Mouse (Mus musculus) liver, embryonic 11.5 days (tissue): Measurements from ENCODE around the gene Rab6a. TPM values are rescaled to one million over a fixed set of nuclear protein-coding genes. Genes with fewer than 3 reads are reported as not detected.
"Not testable (repeated sequence)": the region's sequence is repeated elsewhere in the genome, so short reads cannot be mapped to it uniquely, and the experiment has no call there.

Source experiments
- ATAC-seq: fragments of 200-750 bp; cut with Nextera tagmentation; replicated peaks from 2 replicates; pipeline ENCODE4 v1.8.0; 2017; ENCODE audit warnings: moderate number of reproducible peaks, mild to moderate bottlenecking, moderate TSS enrichment, moderate library complexity; ENCODE audit not compliant: low FRiP score
- DNase-seq: peaks from one replicate; pipeline ENCODE4 v3.0.0-alpha.2; 2017; ENCODE audit warnings: low spot score
- H3K27ac ChIP-seq: fragments of 300-500 bp; sonication (generic); 2 replicates; pipeline ENCODE4 v1.5.1; 2014; ENCODE audit warnings: mild to moderate bottlenecking, low read depth, low read length, control low read depth
- H3K27me3 ChIP-seq: fragments of 300-500 bp; sonication (generic); replicated peaks from 2 replicates; pipeline ENCODE4 v1.6.1; 2014; ENCODE audit warnings: low read length, mixed read lengths; ENCODE audit not compliant: control insufficient read depth, insufficient read depth
- H3K36me3 ChIP-seq: fragments of 300-500 bp; sonication (generic); 2 replicates; pipeline ENCODE4 v1.6.1; 2014; ENCODE audit warnings: mild to moderate bottlenecking, low read length, moderate library complexity, mixed read lengths; ENCODE audit not compliant: control insufficient read depth, insufficient read depth
- H3K4me1 ChIP-seq: fragments of 300-500 bp; sonication (generic); replicated peaks from 2 replicates; pipeline ENCODE4 v1.6.1; 2014; ENCODE audit warnings: low read length, mixed read lengths; ENCODE audit not compliant: control insufficient read depth, insufficient read depth
- H3K4me2 ChIP-seq: fragments of 300-500 bp; sonication (generic); 2 replicates; pipeline ENCODE4 v1.6.1; 2014; ENCODE audit warnings: mild to moderate bottlenecking, control low read depth, moderate library complexity
- H3K4me3 ChIP-seq: fragments of 300-500 bp; sonication (generic); 2 replicates; pipeline ENCODE4 v1.5.1; 2014; ENCODE audit warnings: low read depth, low read length, control low read depth
- H3K9ac ChIP-seq: fragments of 300-500 bp; sonication (generic); 2 replicates; pipeline ENCODE4 v1.6.1; 2014; ENCODE audit warnings: low read depth, low read length, control low read depth
- H3K9me3 ChIP-seq: fragments of 300-500 bp; sonication (generic); 2 replicates; pipeline ENCODE4 v1.6.1; 2016; ENCODE audit warnings: low read length, inconsistent platforms, mixed read lengths; ENCODE audit not compliant: control insufficient read depth
- WGBS: fragments of 180-500 bp; shearing (Covaris S2); extraction: QIAGEN DNeasy Blood & Tissue Kit; methylation state at CpG from one replicate; pipeline ENCODE4 v1.1.7; 2014; 5-methylcytosine and 5-hydroxymethylcytosine counted together
- polyA plus RNA-seq: library from polyadenylated mRNA; unstranded; fragments of >200 nt; fragmentation: Nextera tagmentation; extraction: Ambion mirVana; gene quantifications from 2 replicates; pipeline ENCODE4 v1.2.1, GENCODE M21; 2014

Rab6a gene
- polyA plus RNA-seq, result 81.6 and 85.7 TPM in 2 replicates

- WGBS, result under 1% methylated on average over 105 of the region's 105 CpGs
- ATAC-seq (peak; percentile 93), DNase-seq (peak; percentile 97)
Observed at GRCm38 (mm10) chr7:100607214-100608129, at the start of gene Rab6a. TSS of gene Rab6a (plus strand) at chr7:100607410.

GRCm38 (mm10) chr7:100559331-100559730 lies 47.9 kb upstream of the Rab6a start:
- Histone ChIP-seq H3K9me3 (no peaks in the 10 kb centered on the region), H3K4me3 (no peak overlapping the region), H3K27me3 (no peaks in the 10 kb centered on the region), H3K27ac (no peak overlapping the region), H3K4me2 (peak overlapping the region; percentile 29; the same call in 1 of the 2 replicates), H3K36me3 (no peaks in the 10 kb centered on the region), H3K4me1 (peaks cover 16% of the 10 kb centered on the region; the same call in 1 of the 2 replicates), H3K9ac (no peak overlapping the region)
- 77% methylated on average over 4 of the region's 4 CpGs for WGBS
- DNase-seq, result no peak
- peak; percentile 75 for ATAC-seq

More at GRCm38 (mm10) chr7:100607214-100608129, at the start of gene Rab6a:
- no peaks in the 10 kb centered on the region for H3K36me3 ChIP-seq
- H3K9ac ChIP-seq, result peak within 1 kb of the TSS; percentile 99
- H3K4me1 ChIP-seq, result peaks cover 7% of the 10 kb centered on the region
- H3K27ac ChIP-seq, result peak within 1 kb of the TSS; percentile 99
- peak within 1 kb of the TSS; percentile 100 for H3K4me3 ChIP-seq
- H3K4me2 ChIP-seq, result peak within 1 kb of the TSS; percentile 60
- H3K9me3 ChIP-seq, result no peaks in the 10 kb centered on the region
- no peaks in the 10 kb centered on the region for H3K27me3 ChIP-seq

GRCm38 (mm10) chr7:100561861-100562587 lies 45.2 kb upstream of the Rab6a start:
- no peak overlapping the region for H3K4me3 ChIP-seq
- 83% methylated on average over 11 of the region's 11 CpGs for WGBS
- peaks cover 6% of the 10 kb centered on the region; the same call in 1 of the 2 replicates for H3K4me1 ChIP-seq
- no peak overlapping the region for H3K4me2 ChIP-seq
- H3K27ac ChIP-seq, result no peak overlapping the region
- H3K9me3 ChIP-seq, result no peaks in the 10 kb centered on the region
- DNase-seq (no peak), ATAC-seq (no peak)
- no peaks in the 10 kb centered on the region for H3K27me3 ChIP-seq
- H3K9ac ChIP-seq, result no peak overlapping the region
- no peaks in the 10 kb centered on the region for H3K36me3 ChIP-seq

- H3K4me3 ChIP-seq, H3K9me3 ChIP-seq, ATAC-seq, H3K27me3 ChIP-seq, H3K27ac ChIP-seq, H3K9ac ChIP-seq, H3K4me2 ChIP-seq, H3K36me3 ChIP-seq, DNase-seq: not testable (repeated sequence)
- H3K4me1 ChIP-seq, result peaks cover 18% of the 10 kb centered on the region
- 79% methylated on average over 5 of the region's 5 CpGs for WGBS
Observed at GRCm38 (mm10) chr7:100567238-100567637, 40.0 kb upstream of the Rab6a start.

- Histone ChIP-seq H3K4me1 (peaks cover 21% of the 10 kb centered on the region), H3K9ac (no peak overlapping the region), H3K4me3 (no peak overlapping the region), H3K27me3 (no peaks in the 10 kb centered on the region), H3K27ac (no peak overlapping the region), H3K4me2 (no peak overlapping the region), H3K9me3 (no peaks in the 10 kb centered on the region), H3K36me3 (0 out of 2 replicates have a peak, but pooled peaks cover 4% of the 10 kb centered on the region)
- DNase-seq (no peak), ATAC-seq (no peak)
Observed at GRCm38 (mm10) chr7:100569907-100570306, 37.3 kb upstream of the Rab6a start.

GRCm38 (mm10) chr7:100570930-100571715 lies 36.1 kb upstream of the Rab6a start:
- H3K27ac ChIP-seq, result 0 out of 2 replicates have a peak overlapping the region, but pooled peaks have one; percentile 1
- H3K27me3 ChIP-seq, result no peaks in the 10 kb centered on the region
- H3K9ac ChIP-seq, result no peak overlapping the region
- H3K4me3 ChIP-seq, result no peak overlapping the region
- H3K4me1 ChIP-seq, result peaks cover 21% of the 10 kb centered on the region
- WGBS, result 59% methylated on average over 3 of the region's 3 CpGs
- H3K36me3 ChIP-seq, result 0 out of 2 replicates have a peak, but pooled peaks cover 4% of the 10 kb centered on the region
- DNase-seq (no peak), ATAC-seq (peak; percentile 87)
- H3K4me2 ChIP-seq, result 0 out of 2 replicates have a peak overlapping the region, but pooled peaks have one; percentile 6
- H3K9me3 ChIP-seq, result no peaks in the 10 kb centered on the region

- H3K27me3 ChIP-seq, result no peaks in the 10 kb centered on the region
- ATAC-seq, result no peak
- DNase-seq, result no peak
- H3K4me1 ChIP-seq, result peaks cover 21% of the 10 kb centered on the region
- 0 out of 2 replicates have a peak, but pooled peaks cover 4% of the 10 kb centered on the region for H3K36me3 ChIP-seq
- H3K9ac ChIP-seq, result no peak overlapping the region
- H3K9me3 ChIP-seq, result no peaks in the 10 kb centered on the region
- 84% methylated on average over 4 of the region's 4 CpGs for WGBS
- no peak overlapping the region for H3K27ac ChIP-seq
- no peak overlapping the region for H3K4me3 ChIP-seq
- H3K4me2 ChIP-seq, result no peak overlapping the region
Observed at GRCm38 (mm10) chr7:100572061-100572460, 35.1 kb upstream of the Rab6a start.

- DNase-seq, result no peak
- 86% methylated on average over 4 of the region's 4 CpGs for WGBS
- peaks cover 21% of the 10 kb centered on the region for H3K4me1 ChIP-seq
- ATAC-seq, result no peak
- no peak overlapping the region for H3K27ac ChIP-seq
- H3K36me3 ChIP-seq, result no peaks in the 10 kb centered on the region
- H3K9ac ChIP-seq, result no peak overlapping the region
- H3K9me3 ChIP-seq, result no peaks in the 10 kb centered on the region
- H3K27me3 ChIP-seq, result no peaks in the 10 kb centered on the region
- H3K4me2 ChIP-seq, result no peak overlapping the region
- H3K4me3 ChIP-seq, result no peak overlapping the region
Observed at GRCm38 (mm10) chr7:100572704-100573103, 34.5 kb upstream of the Rab6a start.
